ENCODE assay signal across 17 mouse cellular contexts in the genomic region with DNA sequence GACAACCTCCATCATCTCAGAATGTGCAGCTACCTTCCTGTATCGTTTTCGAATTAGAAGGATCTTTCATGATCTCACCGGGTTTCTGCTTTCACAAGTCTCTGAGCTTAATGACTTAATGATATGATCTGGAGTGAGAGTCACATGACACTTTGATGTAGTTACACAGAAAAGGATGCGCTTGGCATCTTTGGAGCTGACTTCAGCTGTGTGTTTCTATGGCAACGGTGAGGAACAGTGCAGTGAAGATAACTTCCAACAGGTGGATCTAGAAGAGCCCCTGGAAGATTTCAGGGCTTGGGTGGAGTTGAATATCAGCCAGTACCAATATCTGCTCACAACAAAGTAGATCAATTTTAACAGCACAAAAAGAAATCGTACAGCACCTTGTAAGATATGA.
"Had no signal": no experiment of that assay in that cellular context is flagged by ENCODE, and none has a peak within 500 bp of the region (broad histone marks: within the 10 kb centered on the region; RNA-seq: fewer than 3 reads in every experiment).

No protein-coding gene starts in this region.

- H3K9me3 ChIP-seq: limb, embryonic 12.5 days; liver, embryonic 13.5 days; lung, embryonic 15.5 days; midbrain, embryonic 12.5 days; neural tube, embryonic 12.5 days had no signal

- H3K4me1 ChIP-seq: liver, embryonic 13.5 days; megakaryocyte, embryonic 14.5 days had no signal

- DNase-seq: kidney, adult 9 months; kidney, postnatal 36 days; liver; liver, embryonic 13.5 days; liver, postnatal 0 days; lung, postnatal 14 days; thymus, adult 18-20 months; thymus, postnatal 14 days had no signal

- H3K27me3 ChIP-seq: limb, embryonic 12.5 days; liver, embryonic 13.5 days; lung, embryonic 15.5 days; megakaryocyte, embryonic 14.5 days; midbrain, embryonic 12.5 days; neural tube, embryonic 12.5 days had no signal

- H3K9ac ChIP-seq: limb, embryonic 12.5 days; liver, embryonic 13.5 days; liver, postnatal 0 days; lung, embryonic 15.5 days; midbrain, embryonic 12.5 days; neural tube, embryonic 12.5 days had no signal

- H3K4me2 ChIP-seq: limb, embryonic 12.5 days; liver, embryonic 13.5 days; lung, embryonic 15.5 days; midbrain, embryonic 12.5 days; neural tube, embryonic 12.5 days had no signal

- ATAC-seq: liver, postnatal 0 days had no signal

- H3K27ac ChIP-seq: kidney, postnatal 0 days; layer of hippocampus, adult 2 months; limb, embryonic 12.5 days; liver, embryonic 13.5 days; lung, embryonic 15.5 days; macrophage; midbrain, embryonic 12.5 days; neural tube, embryonic 12.5 days; stomach, postnatal 0 days had no signal

- H3K36me3 ChIP-seq: limb, embryonic 12.5 days; liver, embryonic 13.5 days; lung, embryonic 15.5 days; midbrain, embryonic 12.5 days; neural tube, embryonic 12.5 days had no signal

- H3K4me3 ChIP-seq: layer of hippocampus, adult 2 months; limb, embryonic 12.5 days; liver, embryonic 13.5 days; lung, embryonic 15.5 days; megakaryocyte, embryonic 14.5 days; midbrain, embryonic 12.5 days; neural tube, embryonic 12.5 days had no signal
